Mouse (Mus musculus): ENCODE results near the gene Abcc2.

The Abcc2 gene

GRCm38 (mm10) chr19:43851996-43852630 lies 70.1 kb downstream of the Abcc2 start:
- DNase-seq (ENCODE audit: low read depth, low spot score) = no peak

GRCm38 (mm10) chr19:43852837-43853545 lies 71.0 kb downstream of the Abcc2 start:
- DNase-seq (ENCODE audit: low read depth, low spot score) = no peak

GRCm38 (mm10) chr19:43857347-43857746 lies 75.4 kb downstream of the Abcc2 start:
- peak; percentile 47 for DNase-seq (ENCODE audit: low read depth, low spot score)

- DNase-seq (ENCODE audit: low read depth, low spot score) = no peak
Measured at GRCm38 (mm10) chr19:43870418-43870817, 88.4 kb downstream of the Abcc2 start.

- no peak for DNase-seq (ENCODE audit: low read depth, low spot score)
Measured at GRCm38 (mm10) chr19:43874351-43874750, 92.4 kb downstream of the Abcc2 start.

- DNase-seq (ENCODE audit: low read depth, low spot score) = no peak
Measured at GRCm38 (mm10) chr19:43875996-43876395, 94.0 kb downstream of the Abcc2 start.

- no peak for DNase-seq (ENCODE audit: low read depth, low spot score)
Measured at GRCm38 (mm10) chr19:43877364-43877763, 95.4 kb downstream of the Abcc2 start.

GRCm38 (mm10) chr19:43878111-43879092 lies 96.4 kb downstream of the Abcc2 start:
- DNase-seq (ENCODE audit: low read depth, low spot score) = no peak

- DNase-seq (ENCODE audit: low read depth, low spot score) = peak; percentile 76
Measured at GRCm38 (mm10) chr19:43879401-43880212, 97.6 kb downstream of the Abcc2 start.

- DNase-seq (ENCODE audit: low read depth, low spot score) = no peak
Measured at GRCm38 (mm10) chr19:43880420-43880819, 98.4 kb downstream of the Abcc2 start.

- no peak for DNase-seq (ENCODE audit: low read depth, low spot score)
Measured at GRCm38 (mm10) chr19:43881615-43882014, 99.6 kb downstream of the Abcc2 start.

- DNase-seq (ENCODE audit: low read depth, low spot score) = no peak
Measured at GRCm38 (mm10) chr19:43882895-43883573, 101.0 kb downstream of the Abcc2 start.

GRCm38 (mm10) chr19:43884668-43885498 lies 102.9 kb downstream of the Abcc2 start:
- DNase-seq (ENCODE audit: low read depth, low spot score) = no peak

- no peak for DNase-seq (ENCODE audit: low read depth, low spot score)
Measured at GRCm38 (mm10) chr19:43886371-43887099, 104.5 kb downstream of the Abcc2 start.

- no peak for DNase-seq (ENCODE audit: low read depth, low spot score)
Measured at GRCm38 (mm10) chr19:43887242-43887641, 105.2 kb downstream of the Abcc2 start.

- DNase-seq (ENCODE audit: low read depth, low spot score) = no peak
Measured at GRCm38 (mm10) chr19:43887725-43888124, 105.7 kb downstream of the Abcc2 start.

Measured in WW6 (cell line).